Mouse (Mus musculus) heart, postnatal 14 days (tissue): ENCODE measurements around the gene Znrf4. TPM values are rescaled to one million over a fixed set of nuclear protein-coding genes. Genes with fewer than 3 reads are reported as not detected.

Experiments used
- DNase-seq, 2 experiments: peaks; one replicate each; pipeline ENCODE4 v3.0.0; 2021 to 2022
- intact Hi-C: fragments of 180-260 bp; cut with DNase I; formaldehyde crosslinking; loops from one replicate; pipeline ENCODE4 v1.15.1; 2025
- total RNA-seq, 2 experiments: library from RNA; stranded (reverse); gene quantifications; 2 replicates each; pipeline ENCODE4 v1.2.3; 2021

Znrf4 gene
- total RNA-seq, 2 experiments from 2014 or later = not detected

GRCm38 (mm10) chr17:56494480-56494879, 17.8 kb downstream of the Znrf4 start:
- intact Hi-C loops = no loop called here
- no peak for DNase-seq

DNA sequence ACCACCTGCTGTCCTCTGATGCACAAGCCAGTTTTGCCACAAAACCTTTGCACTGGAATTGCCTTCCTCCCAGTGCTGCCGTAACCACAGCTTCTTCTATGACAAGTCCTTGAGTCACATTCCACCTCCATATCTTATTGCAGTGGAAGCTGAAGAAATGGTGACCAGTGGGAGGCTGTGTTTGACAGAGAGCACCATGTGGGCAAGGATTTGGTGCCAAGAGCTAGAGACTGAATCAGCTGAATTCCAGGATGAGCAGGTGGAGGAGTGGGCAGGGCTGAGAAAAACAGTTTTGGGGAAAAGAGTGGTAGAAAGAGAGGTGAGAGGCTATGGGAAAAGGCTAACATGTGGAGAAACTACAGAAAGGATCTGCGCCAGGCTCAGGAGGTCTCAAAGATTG, 18.4 kb downstream of the Znrf4 start:
- no peak for DNase-seq
- intact Hi-C loops = no loop called here

GRCm38 (mm10) chr17:56490438-56491152, 21.6 kb downstream of the Znrf4 start:
- intact Hi-C loops = no loop called here
- DNase-seq = no peak

- intact Hi-C loops = no loop called here
Observed at GRCm38 (mm10) chr17:56488028-56488427, 24.2 kb downstream of the Znrf4 start.

DNA sequence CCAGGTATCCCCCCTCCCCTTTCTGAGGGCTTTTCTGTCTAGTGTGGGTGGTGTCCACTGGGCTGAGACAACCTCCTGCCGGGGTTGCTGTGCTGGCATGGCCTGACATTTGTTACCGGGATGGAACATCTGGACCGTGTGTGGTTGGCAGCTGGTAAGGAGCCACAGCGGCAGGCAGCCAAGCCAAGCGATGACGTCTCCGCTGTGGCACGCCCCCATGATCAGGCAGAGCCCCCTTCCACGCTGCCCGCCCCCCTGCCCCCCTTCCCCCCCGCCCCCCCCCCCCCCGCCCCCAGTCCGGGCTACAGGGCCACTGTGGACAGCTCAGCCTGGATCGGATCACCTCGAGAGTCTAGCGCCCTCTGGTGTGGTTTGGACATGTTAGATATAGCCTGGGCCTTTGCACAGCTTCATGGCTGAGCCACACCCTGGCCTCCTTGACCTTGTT, 24.8 kb downstream of the Znrf4 start:
- intact Hi-C loops = no loop called here
- DNase-seq = peak in 1 of 2 experiments; percentile 69

More at GRCm38 (mm10) chr17:56488028-56488427, 24.2 kb downstream of the Znrf4 start:
- DNase-seq = no peak

DNA sequence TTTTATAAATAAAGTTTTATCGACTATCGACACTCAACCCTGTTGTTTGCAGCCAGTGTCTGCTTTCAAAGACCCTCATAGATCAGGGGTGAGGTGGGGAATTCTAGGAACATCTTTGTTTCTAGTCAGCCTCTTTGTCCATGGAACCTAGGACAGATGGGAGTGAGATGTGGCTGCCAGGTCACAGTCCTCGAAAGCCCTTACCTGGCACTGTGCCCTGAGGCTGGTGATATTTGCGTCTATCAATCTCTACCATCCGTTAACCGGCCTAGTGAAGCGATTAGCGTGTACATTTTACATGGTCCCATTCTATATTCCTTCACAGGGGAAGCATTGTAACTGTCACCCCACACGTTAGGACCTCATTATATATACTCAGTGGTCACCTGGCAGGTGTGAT, 26.3 kb downstream of the Znrf4 start:
- intact Hi-C loops = no loop called here

DNA sequence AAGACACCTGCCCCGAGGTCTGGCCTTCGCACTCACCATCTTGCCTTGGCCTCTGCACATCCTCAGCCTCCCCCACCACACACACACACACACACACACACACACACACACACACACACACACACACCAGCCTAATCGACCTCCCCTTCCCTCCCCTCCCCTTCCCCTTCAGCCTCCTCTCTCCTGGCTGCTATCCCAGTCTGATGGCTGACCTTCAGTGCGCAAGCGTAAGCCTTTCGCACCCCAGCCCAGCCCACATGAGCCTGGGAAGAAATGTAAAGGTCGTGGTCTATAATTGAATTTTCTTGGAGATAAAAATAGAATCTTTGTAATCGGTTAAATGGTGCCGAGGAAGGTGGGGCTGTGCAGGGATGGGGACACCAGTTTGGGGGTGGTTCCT, 27.1 kb downstream of the Znrf4 start:
- intact Hi-C loops = no loop called here
- no peak for DNase-seq

More for the DNA sequence above, 26.3 kb downstream of the Znrf4 start:
- no peak for DNase-seq

DNA sequence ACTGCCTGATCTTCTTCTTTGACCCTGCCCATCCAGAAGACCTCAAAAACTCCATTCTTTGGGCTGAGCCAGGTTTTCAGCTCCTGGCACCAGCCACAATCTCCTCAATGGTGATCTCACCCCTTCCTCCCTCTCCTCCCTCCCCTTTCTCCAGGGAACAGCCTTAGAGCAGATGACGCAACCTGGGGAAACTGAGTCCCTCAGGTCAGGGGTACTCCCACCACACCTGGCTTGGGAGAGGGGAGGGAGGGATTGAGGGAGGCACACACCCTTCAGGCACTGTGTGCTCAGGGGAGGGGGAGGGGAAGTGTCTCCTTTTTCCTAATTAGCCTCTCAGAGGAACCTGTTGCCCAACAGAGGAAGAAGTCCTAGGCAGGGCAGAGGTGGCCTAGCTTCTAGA, 29.6 kb downstream of the Znrf4 start:
- intact Hi-C loops = loop anchor here (5.0 kb wide), 1 partner anchor 70 kb away; the partner anchor contains the start of gene Gm20219
- no peak for DNase-seq

GRCm38 (mm10) chr17:56479358-56479757, 32.9 kb downstream of the Znrf4 start:
- peak; percentile 75 to 87 for DNase-seq
- intact Hi-C loops = loop anchor here (1.0 to 2.0 kb wide), 2 partner anchors 55 to 122 kb away; no protein-coding TSS in a partner anchor

DNA sequence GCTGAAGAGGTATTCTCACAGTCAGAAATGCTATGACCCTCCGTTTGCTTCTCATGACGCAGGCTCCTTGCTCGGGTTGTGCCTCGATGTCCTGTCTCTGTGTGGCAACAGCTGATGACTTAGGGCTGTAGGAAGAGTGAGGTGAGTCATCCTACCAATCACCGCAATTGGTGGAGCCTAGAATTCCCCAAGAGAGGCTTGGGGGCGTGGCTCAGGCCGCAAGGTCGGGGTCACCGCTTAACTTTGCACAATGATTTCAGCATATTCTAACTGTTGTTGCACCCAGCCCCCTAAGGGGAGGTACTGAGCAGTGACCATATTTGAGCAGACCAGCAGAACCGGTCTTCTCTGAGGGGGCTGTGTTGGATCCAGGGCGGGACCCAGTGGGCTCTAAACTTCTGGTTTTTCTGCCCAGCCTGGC, 34.0 kb downstream of the Znrf4 start:
- intact Hi-C loops = loop anchor here (2.0 kb wide), 1 partner anchor 53 kb away; no protein-coding TSS in a partner anchor
- no peak for DNase-seq

GRCm38 (mm10) chr17:56477191-56477818, 34.9 kb downstream of the Znrf4 start:
- no peak for DNase-seq
- intact Hi-C loops = no loop called here

DNA sequence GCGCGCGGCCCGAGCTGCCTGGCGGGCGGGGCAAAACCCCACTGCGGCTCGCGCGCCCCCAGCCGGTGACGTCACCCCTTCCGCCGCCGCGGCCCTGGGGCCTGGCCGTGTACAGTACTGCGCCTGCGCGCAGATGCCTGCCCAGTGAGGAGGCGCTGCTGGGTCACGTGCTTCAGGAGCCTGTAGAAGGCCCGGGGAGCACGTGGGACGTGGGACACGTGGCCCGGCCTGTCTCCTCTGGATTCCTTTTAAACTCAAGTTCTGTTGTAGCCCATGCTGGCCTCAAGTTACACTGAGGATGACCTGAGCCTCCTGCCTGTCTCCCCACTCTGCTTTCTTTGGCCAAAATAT, 35.9 kb downstream of the Znrf4 start, which contains the start of gene Ptprs:
TSS of gene Ptprs (minus strand) at position 82 of the 351 bp plus-strand sequence.
- DNase-seq = peak; percentile 92 to 94
- intact Hi-C loops = no loop called here

- DNase-seq = peak in 1 of 2 experiments; percentile 42
- intact Hi-C loops = loop anchor here (1.0 kb wide), 1 partner anchor 14 kb away; no protein-coding TSS in a partner anchor
Observed at GRCm38 (mm10) chr17:56475584-56476401, 36.4 kb downstream of the Znrf4 start.

DNA sequence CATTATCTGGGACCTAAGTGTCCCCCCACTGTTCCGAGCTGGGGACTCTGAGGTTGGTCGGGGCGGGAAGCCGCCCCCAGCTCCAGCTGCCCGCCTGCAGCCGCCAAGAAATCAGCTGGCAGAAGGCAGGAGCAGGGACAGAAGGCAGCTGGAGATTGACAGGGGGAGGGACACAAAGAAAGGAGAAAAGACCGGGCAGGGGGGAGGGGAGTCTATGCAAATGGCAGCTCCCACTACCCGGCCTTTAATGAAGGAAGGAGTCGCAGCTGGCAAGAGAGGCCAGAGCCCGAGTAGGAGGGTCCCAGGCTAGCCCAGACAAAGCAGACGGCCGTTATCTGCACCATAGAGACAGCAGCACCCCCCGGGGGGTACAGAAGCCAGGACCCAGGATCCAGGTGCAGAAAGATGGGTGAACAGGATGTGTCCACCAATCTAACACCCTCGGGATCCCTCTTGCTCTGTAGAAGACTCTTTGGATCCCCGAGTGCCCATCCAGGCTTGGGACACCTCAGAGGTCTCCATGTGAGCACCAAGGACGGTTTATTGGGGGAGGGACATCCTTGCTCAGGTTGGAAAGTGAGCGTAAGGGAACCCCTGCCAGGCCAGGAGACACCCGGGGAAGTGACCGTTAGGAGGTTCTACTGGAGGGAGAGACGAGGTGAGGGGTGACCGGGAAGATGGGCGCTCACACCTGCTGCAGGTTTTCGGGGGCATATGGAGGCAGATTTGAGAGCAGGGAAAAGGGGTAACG, 37.2 kb downstream of the Znrf4 start:
- DNase-seq = peak; percentile 45 to 62
- intact Hi-C loops = loop anchor here (1.0 kb wide), 1 partner anchor 14 kb away; no protein-coding TSS in a partner anchor

DNA sequence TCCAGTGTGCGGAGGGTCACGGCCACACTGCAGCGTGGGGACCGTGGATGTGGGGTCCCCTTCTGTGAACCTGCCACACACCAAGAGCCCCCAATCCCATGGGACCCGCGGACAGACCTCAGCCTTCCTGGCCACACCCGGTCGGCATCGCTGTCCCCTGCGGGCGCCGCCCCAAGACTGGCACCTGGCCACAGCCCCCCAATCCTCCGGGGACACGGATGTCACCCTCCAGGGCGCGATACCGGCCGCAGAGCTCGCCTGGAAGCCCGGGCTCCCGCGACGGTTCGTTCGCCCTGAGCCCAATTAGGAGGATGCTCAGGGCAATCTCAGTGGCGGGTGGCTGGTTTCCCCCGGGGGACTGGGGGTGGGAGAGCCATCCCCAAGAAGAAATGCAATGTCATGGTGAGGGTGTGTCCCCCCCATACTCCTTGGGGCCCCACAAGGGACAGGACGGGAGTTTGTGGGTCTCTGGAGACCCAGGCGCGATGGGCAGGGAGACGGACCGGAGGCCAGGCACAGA, 37.9 kb downstream of the Znrf4 start:
- no peak for DNase-seq
- intact Hi-C loops = no loop called here

DNA sequence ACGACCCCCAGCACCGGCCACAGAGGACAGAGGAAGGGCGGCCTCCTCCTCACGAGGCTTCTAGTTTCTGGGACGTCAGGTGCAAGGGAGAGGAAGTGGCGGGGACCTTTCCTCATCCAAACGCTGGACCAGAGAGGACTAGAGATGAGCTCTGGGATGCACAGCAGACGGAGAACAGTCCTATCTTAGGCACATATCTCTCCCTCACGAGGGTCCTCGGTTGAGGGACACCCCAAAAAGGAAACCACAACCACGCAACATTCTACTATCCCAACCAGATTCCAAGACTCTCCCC, 38.7 kb downstream of the Znrf4 start:
- DNase-seq = no peak
- intact Hi-C loops = no loop called here

GRCm38 (mm10) chr17:56472733-56473610, 39.3 kb downstream of the Znrf4 start:
- peak; percentile 60 to 73 for DNase-seq
- intact Hi-C loops = no loop called here

DNA sequence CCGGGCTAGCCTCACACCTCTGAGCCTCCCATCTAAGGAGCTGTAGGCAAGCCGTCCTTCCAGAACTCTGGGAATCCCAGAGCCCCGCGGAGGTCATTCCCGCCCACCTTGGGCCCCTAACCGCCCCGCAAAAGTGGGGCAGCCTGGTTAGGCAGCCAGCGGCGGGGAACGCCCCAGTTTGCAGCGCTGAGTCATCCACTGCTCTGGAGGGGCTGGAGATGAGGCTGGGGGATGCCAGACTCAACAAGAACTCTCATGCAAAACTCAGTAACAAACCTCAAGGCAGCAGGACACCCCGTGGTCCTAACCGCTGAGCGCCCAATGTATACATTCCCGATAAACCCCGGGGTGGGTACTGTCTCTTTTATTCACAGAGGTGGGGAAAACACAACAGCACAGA, 40.1 kb downstream of the Znrf4 start:
- intact Hi-C loops = no loop called here
- no peak for DNase-seq

DNA sequence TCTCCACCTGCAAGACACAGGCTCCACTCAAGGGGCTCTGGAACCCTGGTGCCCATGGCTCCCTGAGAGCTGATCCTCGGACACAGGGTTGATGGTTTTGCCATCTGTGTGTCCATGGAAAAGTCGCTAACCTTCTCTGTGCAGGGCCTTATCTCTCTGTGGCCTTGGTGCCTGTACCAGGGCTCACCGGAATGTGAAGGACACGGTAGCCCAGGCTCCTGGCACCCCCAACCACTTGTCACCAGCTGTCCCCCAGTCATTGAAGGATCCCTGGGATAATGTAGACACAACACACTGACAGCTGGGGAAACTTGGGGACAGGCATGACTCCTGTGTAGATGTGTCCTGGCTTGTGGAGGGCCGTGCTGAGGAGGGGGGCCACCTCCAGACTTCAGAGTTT, 41.1 kb downstream of the Znrf4 start:
- intact Hi-C loops = no loop called here
- DNase-seq = no peak
